Mouse (Mus musculus) heart, embryonic 11.5 days (tissue): ENCODE measurements around the gene Slc4a1. TPM values are rescaled to one million over a fixed set of nuclear protein-coding genes. Genes with fewer than 3 reads are reported as not detected.

Experiments used
- ATAC-seq: fragments of 200-750 bp; cut with Nextera tagmentation; replicated peaks from 2 replicates; pipeline ENCODE4 v1.8.0; 2017; ENCODE audit warnings: moderate library complexity; ENCODE audit not compliant: insufficient number of reproducible peaks, low FRiP score, low TSS enrichment
- H3K27ac ChIP-seq: fragments of 300-500 bp; sonication (generic); 2 replicates; pipeline ENCODE4 v1.5.1; 2014; ENCODE audit warnings: mild to moderate bottlenecking, low read depth, low read length
- H3K27me3 ChIP-seq: fragments of 300-500 bp; sonication (generic); 2 replicates; pipeline ENCODE4 v1.6.1; 2014; ENCODE audit warnings: mild to moderate bottlenecking, low read length, mixed read lengths; ENCODE audit not compliant: control insufficient read depth, insufficient read depth
- H3K36me3 ChIP-seq: fragments of 300-500 bp; sonication (generic); 2 replicates; pipeline ENCODE4 v1.6.1; 2014; ENCODE audit warnings: mild to moderate bottlenecking, low read length, moderate library complexity, mixed read lengths; ENCODE audit not compliant: control insufficient read depth, insufficient read depth
- H3K4me1 ChIP-seq: fragments of 300-500 bp; sonication (generic); 2 replicates; pipeline ENCODE4 v1.6.1; 2014; ENCODE audit warnings: low read length; ENCODE audit not compliant: control insufficient read depth, insufficient read depth
- H3K4me2 ChIP-seq: fragments of 300-500 bp; sonication (generic); 2 replicates; pipeline ENCODE4 v1.6.1; 2014; ENCODE audit warnings: mild to moderate bottlenecking, moderate library complexity
- H3K4me3 ChIP-seq: fragments of 300-500 bp; sonication (generic); 2 replicates; pipeline ENCODE4 v1.5.1; 2014; ENCODE audit warnings: low read depth, low read length
- H3K9ac ChIP-seq: fragments of 300-500 bp; sonication (generic); 2 replicates; pipeline ENCODE4 v1.6.1; 2014; ENCODE audit warnings: mild to moderate bottlenecking, low read depth, low read length, moderate library complexity
- H3K9me3 ChIP-seq: fragments of 300-500 bp; sonication (generic); replicated peaks from 2 replicates; pipeline ENCODE4 v1.6.1; 2016; ENCODE audit warnings: low read length; ENCODE audit not compliant: control insufficient read depth
- WGBS: fragments of 180-500 bp; shearing (Covaris S2); extraction: QIAGEN DNeasy Blood & Tissue Kit; methylation state at CpG from one replicate; pipeline ENCODE4 v1.1.7; 2014; ENCODE audit not compliant: insufficient replicate concordance; 5-methylcytosine and 5-hydroxymethylcytosine counted together
- polyA plus RNA-seq: library from polyadenylated mRNA; unstranded; fragments of >200 nt; fragmentation: Nextera tagmentation; extraction: Ambion mirVana; gene quantifications from 2 replicates; pipeline ENCODE4 v1.2.1, GENCODE M21; 2014

Gene Slc4a1
- polyA plus RNA-seq, 1 experiment from 2014 or later, result 102 TPM

DNA sequence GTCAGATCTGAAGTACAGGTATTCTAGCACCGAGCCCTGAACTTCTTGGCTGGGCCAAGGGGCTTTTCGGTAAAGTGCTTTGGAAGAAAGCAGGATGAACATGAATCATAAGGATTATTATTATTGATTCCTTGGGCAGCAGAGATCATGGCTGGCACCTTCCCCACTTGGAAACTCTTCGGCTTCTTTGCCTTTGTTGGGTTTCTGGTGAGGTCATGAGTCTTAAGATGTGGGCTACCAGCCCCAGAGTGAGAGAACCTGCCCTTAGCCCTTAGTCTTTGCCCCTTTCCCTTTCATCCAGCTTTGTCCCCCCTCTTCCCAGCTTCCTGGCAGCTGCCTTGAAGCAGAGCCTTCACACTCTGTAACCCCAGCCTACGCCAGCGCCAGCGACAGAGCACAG is 44.1 kb downstream of the Slc4a1 start:
- no peak overlapping the region for H3K27ac ChIP-seq
- 64% methylated on average over 6 of the region's 6 CpGs for WGBS
- no peaks in the 10 kb centered on the region for H3K36me3 ChIP-seq
- H3K9ac ChIP-seq, result no peak overlapping the region
- H3K27me3 ChIP-seq, result no peaks in the 10 kb centered on the region; the same call in 1 of the 2 replicates
- H3K9me3 ChIP-seq, result no peaks in the 10 kb centered on the region
- H3K4me1 ChIP-seq, result peaks cover 5% of the 10 kb centered on the region
- no peak for ATAC-seq
- no peak overlapping the region for H3K4me3 ChIP-seq
- no peak overlapping the region for H3K4me2 ChIP-seq

GRCm38 (mm10) chr11:102320686-102321005 is 45.4 kb downstream of the Slc4a1 start:
- Histone ChIP-seq H3K4me3 (peak overlapping the region; percentile 100), H3K27ac (peak overlapping the region; percentile 99), H3K9ac (peak overlapping the region; percentile 100), H3K36me3 (no peaks in the 10 kb centered on the region; the same call in 1 of the 2 replicates), H3K27me3 (no peaks in the 10 kb centered on the region; the same call in 1 of the 2 replicates), H3K4me1 (peaks cover 12% of the 10 kb centered on the region), H3K9me3 (no peaks in the 10 kb centered on the region), H3K4me2 (peak overlapping the region; percentile 75)
- no peak for ATAC-seq
- 15% methylated on average over 10 of the region's 10 CpGs for WGBS

DNA sequence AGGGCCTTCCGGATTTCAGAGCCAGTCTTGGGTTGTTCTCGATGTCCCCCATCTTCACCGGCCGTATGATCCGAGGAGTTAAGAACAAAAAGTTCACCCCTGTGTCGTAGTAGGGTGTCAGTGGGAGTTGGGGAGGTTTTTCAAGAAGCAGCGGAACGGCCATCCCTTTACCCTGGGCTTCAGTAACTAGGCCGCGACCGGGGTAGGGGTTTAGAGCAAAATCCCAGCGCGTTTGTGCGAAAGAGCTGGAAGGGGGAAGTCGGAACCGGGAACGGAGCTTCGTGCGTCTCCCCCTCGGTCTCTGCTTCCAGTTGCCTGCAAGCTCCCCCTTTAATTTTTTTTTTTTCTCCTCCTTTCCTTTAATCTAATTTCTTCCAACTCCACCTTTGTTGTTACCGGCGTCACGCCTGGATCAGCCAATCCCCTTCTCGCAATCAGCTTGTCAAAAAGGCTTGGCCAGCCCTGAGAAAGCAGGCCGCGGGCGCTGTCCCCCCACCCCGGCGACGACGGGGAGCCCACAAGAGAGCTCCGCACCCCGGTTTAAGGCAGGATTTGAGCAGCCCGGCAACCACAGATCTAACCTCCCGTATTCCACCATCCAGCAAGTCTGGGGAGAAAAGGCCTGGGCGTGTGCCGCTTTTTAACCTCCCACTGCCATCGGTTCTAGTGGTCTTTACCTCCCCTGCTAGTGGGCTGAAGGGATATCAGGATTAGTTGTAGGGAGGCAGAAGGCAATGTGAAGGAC is 45.9 kb downstream of the Slc4a1 start:
- H3K27ac ChIP-seq, result peak overlapping the region; percentile 99
- H3K9ac ChIP-seq, result peak overlapping the region; percentile 100
- no peaks in the 10 kb centered on the region for H3K9me3 ChIP-seq
- WGBS, result 1% methylated on average over 38 of the region's 38 CpGs
- H3K36me3 ChIP-seq, result peaks cover 2% of the 10 kb centered on the region; the same call in 1 of the 2 replicates
- ATAC-seq, result no peak
- H3K4me1 ChIP-seq, result peaks cover 17% of the 10 kb centered on the region
- no peaks in the 10 kb centered on the region; the same call in 1 of the 2 replicates for H3K27me3 ChIP-seq
- peak overlapping the region; percentile 100 for H3K4me3 ChIP-seq
- H3K4me2 ChIP-seq, result peak overlapping the region; percentile 75

GRCm38 (mm10) chr11:102319410-102319792 is 46.6 kb downstream of the Slc4a1 start, which contains the start of gene Ubtf:
Gene Ubtf, minus strand, starts transcription at chr11:102319742.
- WGBS, result under 1% methylated on average over 25 of the region's 25 CpGs
- ATAC-seq, result 0 out of 2 replicates have a peak, but pooled peaks have one; percentile 18
- no peaks in the 10 kb centered on the region for H3K9me3 ChIP-seq
- H3K9ac ChIP-seq, result peak within 1 kb of the TSS; percentile 100
- peaks cover 4% of the 10 kb centered on the region; the same call in 1 of the 2 replicates for H3K36me3 ChIP-seq
- no peaks in the 10 kb centered on the region; the same call in 1 of the 2 replicates for H3K27me3 ChIP-seq
- H3K27ac ChIP-seq, result peak within 1 kb of the TSS; percentile 99
- peaks cover 17% of the 10 kb centered on the region for H3K4me1 ChIP-seq
- H3K4me2 ChIP-seq, result peak within 1 kb of the TSS; percentile 75
- H3K4me3 ChIP-seq, result peak within 1 kb of the TSS; percentile 100

DNA sequence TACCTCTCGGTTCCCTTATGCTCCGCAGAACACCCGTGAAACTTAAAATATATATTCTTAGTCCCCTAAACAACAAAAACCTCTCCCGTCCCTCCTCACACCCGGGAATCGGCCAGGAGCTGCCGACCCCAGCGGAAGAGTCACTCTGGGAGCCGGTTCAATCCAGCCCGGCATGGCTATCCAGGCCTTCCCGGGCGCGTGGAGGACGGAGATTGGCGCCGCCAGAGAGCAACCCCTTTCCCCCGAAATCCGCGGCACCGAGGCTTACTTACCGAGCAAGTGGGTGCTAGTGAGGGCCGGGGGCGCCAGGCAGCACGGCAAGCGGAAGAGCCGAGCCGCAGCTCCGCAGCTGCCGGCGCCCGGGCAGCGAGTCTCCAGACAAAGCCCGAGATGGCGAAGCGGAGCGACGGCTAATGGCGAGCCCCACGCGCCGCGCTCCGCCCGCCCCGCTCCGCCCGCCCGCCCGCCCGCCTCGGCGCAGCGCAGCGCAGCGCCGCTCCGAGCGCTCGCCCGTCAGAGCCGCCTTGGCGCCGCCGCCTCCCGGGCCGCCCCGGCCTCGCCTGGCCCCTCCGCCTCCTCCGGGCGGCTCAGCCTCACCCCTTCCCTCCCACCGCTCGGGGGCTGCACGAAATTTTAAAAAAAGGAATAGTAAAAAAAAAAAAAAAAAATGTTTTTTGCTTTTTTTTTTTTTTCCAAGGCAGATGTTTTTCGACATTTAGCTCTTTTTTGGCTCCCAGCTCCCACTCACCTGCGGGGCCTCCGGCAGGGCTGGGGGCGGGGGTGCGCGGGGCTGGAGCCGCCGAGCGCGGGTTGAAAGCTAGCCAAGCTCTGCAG is 47.2 kb downstream of the Slc4a1 start:
- no peak for ATAC-seq

DNA sequence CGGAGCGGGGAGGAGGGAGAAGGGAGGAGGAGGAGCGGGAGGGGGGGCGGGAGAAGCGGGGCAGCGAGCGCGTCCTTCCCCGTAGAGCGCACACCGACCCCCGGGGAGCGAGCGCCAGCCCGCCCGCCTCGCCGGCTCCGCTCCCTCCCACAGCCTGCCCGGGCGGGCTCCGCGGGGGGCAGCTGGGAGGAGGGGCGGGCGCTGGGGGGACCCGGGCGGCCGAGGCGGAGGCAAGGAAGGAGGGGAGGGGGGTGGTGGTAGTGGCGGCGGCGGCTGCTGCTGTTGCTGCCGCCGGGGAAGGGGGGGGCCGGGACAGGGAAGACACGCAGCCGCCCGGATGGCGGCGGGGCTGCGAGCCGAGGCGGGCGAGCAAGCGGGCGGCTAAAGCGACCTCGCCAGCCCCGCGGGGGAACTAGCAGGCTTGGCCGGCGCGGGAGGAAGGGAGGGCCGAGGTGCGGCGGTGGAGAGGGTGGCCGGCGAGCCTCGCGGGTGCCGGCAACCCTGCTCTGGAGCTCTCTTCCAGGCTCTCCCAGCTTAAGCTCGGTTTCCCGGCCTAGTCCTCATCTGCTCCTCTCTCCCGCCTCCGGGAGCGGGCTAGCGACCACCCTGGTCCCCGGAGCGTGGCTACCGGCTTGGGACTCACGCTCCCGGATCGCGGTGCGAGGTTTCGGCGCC is 48.0 kb downstream of the Slc4a1 start:
- peaks cover 17% of the 10 kb centered on the region for H3K4me1 ChIP-seq
- H3K27me3 ChIP-seq, result no peaks in the 10 kb centered on the region; the same call in 1 of the 2 replicates
- H3K4me3 ChIP-seq, result peak overlapping the region; percentile 100
- WGBS, result under 1% methylated on average over 53 of the region's 77 CpGs
- H3K36me3 ChIP-seq, result peaks cover 15% of the 10 kb centered on the region
- peak overlapping the region; percentile 100 for H3K9ac ChIP-seq
- H3K4me2 ChIP-seq, result peak overlapping the region; percentile 75
- ATAC-seq, result peak; percentile 68
- peak overlapping the region; percentile 99 for H3K27ac ChIP-seq
- H3K9me3 ChIP-seq, result no peaks in the 10 kb centered on the region

More for the DNA sequence above, 47.2 kb downstream of the Slc4a1 start:
- no peaks in the 10 kb centered on the region for H3K9me3 ChIP-seq
- H3K4me2 ChIP-seq, result peak overlapping the region; percentile 75
- H3K36me3 ChIP-seq, result peaks cover 9% of the 10 kb centered on the region; the same call in 1 of the 2 replicates
- H3K9ac ChIP-seq, result peak overlapping the region; percentile 100
- no peaks in the 10 kb centered on the region; the same call in 1 of the 2 replicates for H3K27me3 ChIP-seq
- peak overlapping the region; percentile 99 for H3K27ac ChIP-seq
- under 1% methylated on average over 75 of the region's 84 CpGs for WGBS
- H3K4me3 ChIP-seq, result peak overlapping the region; percentile 100
- H3K4me1 ChIP-seq, result peaks cover 17% of the 10 kb centered on the region

GRCm38 (mm10) chr11:102317298-102317900 is 48.6 kb downstream of the Slc4a1 start:
- H3K36me3 ChIP-seq, result peaks cover 21% of the 10 kb centered on the region
- H3K9me3 ChIP-seq, result no peaks in the 10 kb centered on the region
- H3K4me2 ChIP-seq, result peak overlapping the region; percentile 75
- 1% methylated on average over 60 of the region's 87 CpGs for WGBS
- peak overlapping the region; percentile 99 for H3K27ac ChIP-seq
- H3K4me3 ChIP-seq, result peak overlapping the region; percentile 100
- no peaks in the 10 kb centered on the region for H3K27me3 ChIP-seq
- peak overlapping the region; percentile 100 for H3K9ac ChIP-seq
- H3K4me1 ChIP-seq, result peaks cover 17% of the 10 kb centered on the region
- ATAC-seq, result 0 out of 2 replicates have a peak, but pooled peaks have one; percentile 15
